Mouse (Mus musculus): ENCODE measurements around the gene Ghrh. TPM values are rescaled to one million over a fixed set of nuclear protein-coding genes. Genes with fewer than 3 reads are reported as not detected.

The Ghrh gene
- 0.52 and 0.68 TPM in 2 replicates for polyA plus RNA-seq (2015; fragmentation: Nextera tagmentation; extraction: Ambion mirVana)

DNA sequence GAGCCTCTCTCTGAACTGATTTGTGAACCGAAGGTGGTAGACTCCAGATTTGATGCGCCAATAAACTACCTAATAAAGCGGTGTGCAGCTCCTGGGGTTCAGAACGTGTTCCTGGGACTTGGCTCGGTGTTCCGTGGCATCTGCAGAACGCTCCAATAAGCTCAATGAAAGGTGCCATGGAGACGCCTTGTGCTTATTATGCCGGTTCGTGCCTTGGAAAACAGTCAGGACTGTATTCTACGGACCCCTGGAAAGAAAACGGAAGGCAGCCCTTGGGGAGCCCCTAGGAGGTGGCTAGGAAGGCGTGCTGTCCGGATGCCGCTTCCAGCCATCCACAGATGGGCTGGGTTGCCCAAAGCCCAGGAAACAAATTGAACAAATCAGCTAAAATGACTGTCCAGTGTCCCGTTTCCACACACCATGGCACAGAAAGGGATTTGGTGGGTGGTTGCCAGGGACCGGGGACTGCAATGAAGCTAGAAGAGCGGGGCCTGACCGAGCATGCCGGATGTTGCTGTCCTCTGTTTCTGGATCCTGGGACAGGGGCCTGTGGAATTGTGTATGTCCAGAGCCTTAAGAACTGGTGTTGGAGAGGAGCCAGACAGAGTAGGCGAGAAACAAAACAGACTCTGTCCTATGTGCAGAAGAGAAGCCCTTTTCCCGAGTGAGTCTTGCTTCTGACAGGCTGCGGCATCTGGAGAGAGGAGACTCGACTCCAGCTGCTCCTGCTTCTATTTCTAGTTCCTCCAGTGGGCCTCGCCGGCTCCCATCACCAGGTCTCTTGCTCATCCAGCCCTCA lies at the start of gene Ghrh:
Ghrh (minus strand) TSS at position 146 of the 799 bp plus-strand sequence.

DNA sequence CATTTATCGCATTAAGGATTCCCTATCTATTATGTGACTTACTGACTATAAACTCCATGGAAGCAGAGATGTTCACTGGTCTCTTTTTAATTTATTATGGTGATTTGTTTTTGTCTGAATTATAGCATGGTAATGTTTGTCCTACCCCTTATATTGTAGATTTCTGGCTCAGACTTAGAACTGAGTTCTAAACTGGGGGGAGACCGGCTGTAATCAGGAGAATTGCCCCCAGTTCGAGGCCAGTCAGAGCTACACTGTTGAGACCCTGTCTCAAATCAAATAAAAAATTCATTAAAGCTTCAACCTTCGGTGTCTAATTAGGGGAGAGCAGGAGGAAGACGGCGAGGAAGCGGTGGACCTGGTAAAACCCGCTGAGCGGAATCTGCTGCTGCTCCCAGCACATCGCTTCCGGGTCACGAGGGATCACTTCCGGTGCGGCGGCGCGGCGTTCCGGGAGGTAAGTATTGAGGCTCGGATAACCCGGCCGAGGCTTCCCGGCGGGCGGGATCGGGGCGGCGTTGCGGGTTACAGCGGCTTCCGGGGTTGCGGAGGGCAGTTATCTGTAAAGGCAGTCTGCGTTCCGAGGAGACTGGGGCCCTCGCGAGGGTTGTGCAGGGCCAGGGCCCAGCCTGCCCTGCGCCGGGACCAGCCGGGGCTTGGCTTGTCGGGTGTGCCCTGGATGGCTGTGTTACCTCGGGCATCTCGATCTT lies 20.0 kb upstream of the Ghrh start, which contains the start of gene Manbal:
Manbal (plus strand) TSS at position 411 of the 710 bp plus-strand sequence.

Other genes with a start within 250 kb of the Ghrh start
- 11.5 and 13.9 TPM in 2 replicates for gene Samhd1, start 212.2 kb downstream of the Ghrh start, polyA plus RNA-seq (2015; fragmentation: Nextera tagmentation; extraction: Ambion mirVana)
- gene Rbl1, start 143.0 kb downstream of the Ghrh start, polyA plus RNA-seq (2015; fragmentation: Nextera tagmentation; extraction: Ambion mirVana), result 4.0 and 5.4 TPM in 2 replicates
- gene Rpn2, start 68.5 kb downstream of the Ghrh start, polyA plus RNA-seq (2015; fragmentation: Nextera tagmentation; extraction: Ambion mirVana), result 187 and 193 TPM in 2 replicates
- gene Mroh8, start 68.0 kb downstream of the Ghrh start, polyA plus RNA-seq (2015; fragmentation: Nextera tagmentation; extraction: Ambion mirVana), result 0.35 and 0.42 TPM in 2 replicates
- gene Manbal, start 20.1 kb upstream of the Ghrh start, polyA plus RNA-seq (2015; fragmentation: Nextera tagmentation; extraction: Ambion mirVana), result 133 and 140 TPM in 2 replicates
- 26.0 and 27.0 TPM in 2 replicates for gene Src, start 70.9 kb upstream of the Ghrh start, polyA plus RNA-seq (2015; fragmentation: Nextera tagmentation; extraction: Ambion mirVana)
- gene Nnat, start 212.6 kb upstream of the Ghrh start, polyA plus RNA-seq (2015; fragmentation: Nextera tagmentation; extraction: Ambion mirVana), result 3,120 and 3,356 TPM in 2 replicates
- 232 and 255 TPM in 2 replicates for gene Blcap, start 223.8 kb upstream of the Ghrh start, polyA plus RNA-seq (2015; fragmentation: Nextera tagmentation; extraction: Ambion mirVana)